Mouse (Mus musculus) adrenal gland, adult (tissue): Measurements from ENCODE around the gene D330020A13Rik.
"Not testable (repeated sequence)": the region's sequence is repeated elsewhere in the genome, so short reads cannot be mapped to it uniquely, and the experiment has no call there.

Experiments
- DNase-seq, 2 experiments: peaks; one replicate each; pipeline ENCODE4 v3.0.0; 2022 to 2023; ENCODE audit warnings: low spot score in 1 of 2; ENCODE audit not compliant: inconsistent age in 2 of 2

Gene D330020A13Rik

DNA sequence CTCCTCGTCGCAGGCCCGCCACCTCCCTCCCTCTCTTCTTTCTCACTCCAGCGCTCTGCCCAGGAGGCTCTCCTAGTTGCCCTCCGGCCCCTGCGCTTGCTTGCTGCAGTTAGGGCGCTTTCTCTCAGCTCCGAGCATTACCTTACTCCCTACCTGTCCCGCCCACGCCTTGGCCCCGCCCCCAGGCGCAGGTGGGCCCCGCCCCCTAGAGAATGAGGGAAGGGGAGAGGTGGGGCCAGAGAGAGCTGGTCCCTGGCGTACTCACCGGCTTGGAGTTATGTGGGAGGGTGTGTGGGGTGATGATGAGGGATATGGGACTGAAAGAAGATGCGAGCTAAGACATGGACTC lies 595 bp downstream of the D330020A13Rik start:
- no peak for DNase-seq

DNA sequence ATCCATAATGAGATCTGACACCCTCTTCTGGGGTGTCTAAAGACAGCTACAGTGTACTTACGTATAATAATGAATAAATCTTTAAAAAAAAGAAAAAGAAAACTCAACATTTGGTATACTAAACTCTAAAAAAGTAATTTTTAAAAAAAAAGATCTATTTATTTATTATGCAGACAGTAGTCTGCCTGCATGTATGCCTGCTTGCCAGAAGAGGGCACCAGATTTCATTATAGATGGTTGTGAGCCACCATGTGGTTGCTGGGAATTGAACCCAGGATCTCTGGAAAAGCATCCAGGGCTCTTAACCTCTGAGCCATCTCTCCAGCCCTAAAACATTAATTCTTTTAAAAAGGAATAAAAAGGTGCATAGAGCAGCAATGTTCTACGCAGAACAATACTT lies 2.4 kb downstream of the D330020A13Rik start:
- DNase-seq, result not testable (repeated sequence)

DNA sequence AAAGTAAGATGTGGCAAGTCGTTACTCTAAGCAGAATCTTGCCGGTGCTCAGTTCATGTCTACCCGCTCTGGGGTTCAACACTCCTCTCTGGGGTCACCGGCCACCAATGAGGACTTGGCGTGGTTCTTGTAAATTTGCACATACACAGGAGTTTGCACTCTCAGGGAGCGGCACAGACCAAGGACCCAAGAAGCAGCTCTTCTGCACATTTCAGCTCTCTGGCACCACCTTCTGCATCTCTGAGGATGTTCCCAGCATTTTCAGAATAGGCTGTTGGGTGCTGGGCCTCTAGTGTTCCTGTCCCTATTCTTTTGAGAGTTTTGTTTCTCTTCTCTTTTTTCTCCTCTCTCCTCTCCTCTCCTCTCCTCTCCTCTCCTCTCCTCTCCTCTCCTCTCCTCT lies 7.0 kb downstream of the D330020A13Rik start:
- peak; percentile 56 to 80 for DNase-seq

DNA sequence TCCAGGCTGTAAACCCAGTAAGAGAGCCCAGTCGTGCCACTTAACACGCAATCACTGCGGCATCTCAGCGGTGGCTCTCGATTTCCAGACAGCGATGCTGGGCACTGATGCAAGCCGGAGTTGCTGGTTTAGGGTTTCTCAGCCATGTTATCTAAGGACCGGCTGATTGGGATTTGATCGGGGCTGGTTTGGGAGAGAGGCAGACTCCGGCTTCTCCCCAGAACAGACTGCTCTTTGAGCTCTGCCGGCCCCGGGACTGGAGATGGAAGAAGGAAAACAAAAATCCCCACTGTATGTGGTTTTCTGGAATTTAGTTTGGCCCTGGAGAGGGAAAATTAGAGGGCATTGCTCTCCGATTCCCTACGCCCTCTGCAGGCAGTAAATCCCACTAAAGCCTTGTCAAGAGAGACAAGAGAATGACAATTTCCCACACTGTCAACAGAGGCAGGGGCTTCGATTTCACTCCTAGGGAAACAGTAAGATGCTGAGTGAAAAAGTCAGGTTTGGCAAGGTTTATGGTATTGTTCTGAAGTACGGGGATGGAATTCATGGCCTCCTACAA lies 8.7 kb downstream of the D330020A13Rik start:
- DNase-seq, result peak in 1 of 2 experiments; percentile 41

DNA sequence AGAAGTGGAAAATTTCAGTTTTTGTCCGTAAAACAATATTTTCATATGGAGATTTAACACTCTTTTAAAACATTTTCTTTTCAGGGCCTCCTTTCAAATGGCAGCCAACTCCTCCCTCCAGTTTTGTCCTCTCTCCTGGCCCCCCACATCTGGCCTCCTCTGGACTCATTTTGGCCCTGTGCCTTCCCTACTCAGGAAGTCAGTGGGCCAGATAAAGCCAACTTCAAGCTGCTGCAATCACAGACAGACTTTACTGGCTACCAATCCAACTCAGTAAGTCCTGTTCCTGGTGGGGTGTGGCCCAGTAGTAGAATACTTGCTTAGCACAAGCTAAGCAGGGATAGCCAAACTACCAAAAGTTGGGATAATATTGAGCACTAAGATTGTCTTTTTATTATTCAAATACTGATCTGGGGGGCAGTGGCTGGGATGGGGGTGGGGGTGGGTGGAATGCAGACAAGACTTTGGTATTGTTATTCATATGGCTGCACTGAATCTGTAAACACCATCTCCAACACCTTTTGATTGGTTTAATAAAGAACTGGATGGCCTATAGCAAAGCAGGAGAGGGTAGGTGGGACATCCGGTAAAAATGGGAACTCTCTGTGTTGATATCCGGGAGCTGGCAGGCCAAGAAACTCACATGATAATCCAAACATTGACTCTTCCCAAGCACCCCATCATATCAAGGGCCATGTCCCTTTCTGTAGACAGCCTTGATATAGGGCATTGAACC lies 12.9 kb downstream of the D330020A13Rik start:
- no peak for DNase-seq

DNA sequence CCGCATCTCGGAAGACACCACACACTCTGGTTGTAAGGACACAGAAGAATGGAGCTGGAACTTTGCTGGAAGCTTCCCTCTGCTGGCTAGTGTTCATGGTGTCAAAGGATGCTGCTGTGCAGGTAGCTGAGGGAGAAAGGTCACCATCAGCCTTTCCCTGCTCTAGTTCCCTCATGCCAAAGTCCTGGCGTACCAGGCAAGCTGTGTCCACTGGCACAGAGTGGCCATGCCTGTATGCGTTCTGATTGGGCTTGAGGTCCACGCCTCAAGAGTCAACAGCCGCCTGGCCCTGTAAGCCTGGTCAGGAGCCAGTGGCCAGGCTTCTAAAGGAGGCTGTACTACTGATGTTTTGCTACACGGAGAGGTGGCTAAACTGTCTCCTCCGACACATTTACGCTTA lies 15.2 kb downstream of the D330020A13Rik start:
- no peak for DNase-seq

DNA sequence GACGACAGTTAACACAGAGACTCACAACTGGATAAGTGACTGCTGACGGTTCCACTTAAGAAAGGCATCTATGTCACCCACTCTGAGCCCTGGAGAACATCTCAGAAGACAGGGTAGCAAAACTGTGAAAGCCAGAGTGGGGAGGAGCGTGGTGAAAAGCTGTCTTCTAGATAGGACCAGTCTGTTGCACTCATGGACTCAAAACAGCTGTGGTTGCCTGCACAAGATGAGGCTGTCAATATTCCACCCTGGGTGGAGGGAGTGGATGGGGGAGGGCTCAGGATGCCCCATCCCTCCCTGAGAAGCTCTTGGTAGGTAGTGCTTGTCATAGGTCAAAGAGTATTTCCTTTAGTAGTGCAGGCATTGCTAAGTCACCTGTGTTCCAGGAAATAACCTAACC lies 15.6 kb downstream of the D330020A13Rik start:
- no peak for DNase-seq

DNA sequence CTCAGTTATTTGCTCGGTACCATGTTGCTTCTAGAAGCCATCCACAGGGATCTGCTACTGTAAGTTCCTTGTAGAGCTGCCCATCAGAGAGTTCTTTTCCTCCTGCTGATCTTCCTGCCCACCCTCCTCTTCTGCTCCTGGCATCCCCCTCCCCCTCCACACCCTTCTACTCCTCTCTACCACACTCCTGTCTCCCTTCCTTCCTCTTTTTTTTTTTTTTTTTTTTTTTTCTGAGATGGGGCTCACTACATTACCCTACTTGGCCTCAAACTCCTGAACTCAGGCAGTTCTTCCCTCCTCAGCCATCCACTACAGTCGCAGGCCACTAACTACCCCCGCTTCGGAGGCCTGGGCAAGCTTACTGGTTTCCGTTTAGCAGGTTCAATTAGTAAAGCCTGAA lies 18.3 kb downstream of the D330020A13Rik start:
- no peak for DNase-seq

DNA sequence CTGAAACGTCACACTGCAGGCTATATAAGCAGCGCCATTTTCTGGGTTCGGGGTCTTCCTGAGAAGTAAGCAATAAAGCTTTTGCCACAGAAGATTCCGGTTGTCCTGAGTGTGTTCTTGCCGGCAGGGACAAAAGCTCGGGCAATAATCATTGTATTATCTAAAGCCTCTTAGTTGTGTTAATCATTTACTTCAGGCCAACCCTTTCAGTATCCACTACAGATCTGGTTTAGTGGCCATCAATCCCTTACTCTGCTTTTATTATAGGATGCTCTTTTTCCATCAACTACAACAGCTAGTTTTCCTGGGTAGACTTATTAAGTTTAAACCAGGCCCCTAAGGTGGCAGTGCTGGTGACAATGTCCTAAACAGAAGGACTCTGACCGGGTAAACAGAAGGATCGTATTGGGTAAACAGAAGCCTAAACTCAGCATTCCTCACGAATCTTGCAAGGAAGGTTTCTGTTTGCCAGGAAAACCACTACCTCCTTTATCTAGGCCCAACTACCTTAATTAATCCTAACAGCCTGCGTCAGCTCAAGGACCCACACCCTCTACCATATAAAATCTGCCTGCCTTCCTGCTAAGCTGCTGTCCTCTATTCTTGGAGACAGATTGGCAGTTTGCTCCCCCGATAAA lies 24.3 kb downstream of the D330020A13Rik start:
- no peak for DNase-seq

DNA sequence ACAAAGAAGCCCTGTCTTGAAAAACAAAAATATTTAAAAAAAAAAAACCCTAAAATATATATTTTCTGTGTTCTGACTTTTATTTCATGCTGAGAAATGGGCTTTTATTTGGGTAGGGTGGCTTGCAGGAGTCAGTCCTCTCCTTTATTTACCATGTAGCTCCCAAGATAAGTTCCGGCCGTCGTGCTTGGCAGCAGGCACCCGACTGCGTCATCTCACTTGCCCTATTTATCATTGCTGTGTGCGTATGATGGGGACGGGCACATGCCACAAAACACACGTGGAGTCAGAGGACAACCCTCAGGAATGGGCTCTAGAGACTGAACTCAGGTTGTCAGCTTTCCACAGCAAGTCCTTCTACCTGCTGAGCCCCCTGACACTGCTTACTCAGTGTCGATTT lies 25.0 kb downstream of the D330020A13Rik start:
- DNase-seq, result no peak

DNA sequence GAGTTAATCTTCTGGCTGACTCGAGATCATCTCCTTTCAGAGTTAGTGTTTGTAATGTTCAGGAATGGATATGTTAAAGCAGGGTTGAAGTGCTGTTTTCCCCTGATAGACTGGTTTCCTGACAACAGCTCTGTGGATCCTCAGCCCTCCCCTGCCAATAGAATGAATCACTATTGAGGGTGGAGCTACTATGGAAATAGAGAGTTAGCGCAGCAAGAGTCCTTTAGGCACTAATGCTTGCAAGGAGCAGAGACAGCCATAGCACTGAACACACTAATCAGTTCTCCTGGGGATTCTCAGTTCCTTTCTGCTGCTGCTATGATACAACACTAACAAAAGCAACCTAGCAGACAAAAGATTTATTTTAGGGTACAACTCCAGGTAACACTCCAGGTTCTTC lies 26.2 kb downstream of the D330020A13Rik start:
- DNase-seq, result no peak

DNA sequence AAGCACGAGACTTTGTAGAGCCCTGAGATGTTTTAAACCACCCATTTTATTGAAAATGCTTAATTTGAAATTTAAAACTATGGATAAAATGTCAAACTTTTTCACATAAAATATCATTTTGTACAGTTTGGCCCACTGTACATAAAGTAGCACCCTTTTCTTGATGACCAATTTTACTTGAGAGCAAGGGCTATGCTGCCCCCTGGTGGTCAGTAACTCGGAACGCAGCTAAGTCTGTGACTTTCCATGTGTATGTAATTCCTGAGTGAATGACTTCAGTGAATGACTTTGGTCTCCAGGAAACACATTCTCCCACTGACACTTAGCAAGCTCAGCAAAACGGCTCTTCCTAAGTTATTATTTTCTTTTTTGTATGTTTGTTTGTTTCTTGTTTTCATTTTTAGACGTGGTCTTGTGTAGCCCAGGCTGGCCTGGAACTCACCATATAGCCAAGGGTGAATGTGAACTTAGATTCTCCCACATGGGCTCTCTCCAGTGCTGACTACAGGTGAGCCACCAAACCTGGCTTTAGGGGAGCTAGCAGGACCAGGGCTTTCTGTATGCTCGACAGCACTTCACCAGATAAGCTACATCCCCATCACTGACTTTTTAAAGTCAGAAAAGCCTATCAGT lies 30.2 kb downstream of the D330020A13Rik start:
- peak; percentile 47 to 85 for DNase-seq

DNA sequence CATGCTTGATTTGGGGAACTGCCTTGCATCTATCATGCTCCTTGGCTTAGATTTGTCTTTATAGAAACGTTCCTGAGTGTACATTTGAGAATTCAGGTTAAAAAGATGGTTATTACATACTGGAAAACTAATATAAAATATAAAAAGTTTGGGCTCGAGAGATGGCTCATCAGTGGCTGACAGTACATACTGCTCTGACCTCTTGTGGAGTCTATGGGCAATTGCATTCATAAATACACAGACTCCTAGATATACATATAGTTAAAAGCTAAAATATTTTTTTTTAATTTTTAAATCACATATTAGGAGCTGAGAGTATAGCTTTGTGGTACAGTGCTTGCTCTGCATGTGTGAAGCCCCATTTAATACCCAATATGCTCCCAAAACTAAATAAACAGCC lies 38.2 kb downstream of the D330020A13Rik start:
- DNase-seq, result no peak

DNA sequence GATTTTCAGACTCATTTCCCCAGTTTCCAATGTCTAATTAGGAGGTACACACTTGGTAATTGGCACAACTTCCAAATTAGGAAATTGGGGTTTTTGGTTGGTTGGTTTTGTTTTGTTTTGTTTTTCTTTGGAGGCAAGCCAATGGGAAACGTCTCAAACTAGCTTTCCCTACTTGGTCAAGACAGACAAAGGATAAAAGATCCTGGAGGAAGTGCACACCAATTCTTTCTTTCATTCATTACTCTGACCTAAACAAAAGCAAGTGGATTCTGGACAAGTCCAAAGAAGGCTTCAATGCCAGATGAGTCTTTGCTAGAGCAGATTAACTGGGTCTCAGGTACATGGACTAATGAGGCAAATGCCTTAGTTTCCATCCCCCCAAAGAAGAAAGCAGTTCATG lies 49.8 kb downstream of the D330020A13Rik start:
- DNase-seq, result no peak
